Mouse (Mus musculus): Measurements from ENCODE around the gene Rangap1.

The Rangap1 gene

DNA sequence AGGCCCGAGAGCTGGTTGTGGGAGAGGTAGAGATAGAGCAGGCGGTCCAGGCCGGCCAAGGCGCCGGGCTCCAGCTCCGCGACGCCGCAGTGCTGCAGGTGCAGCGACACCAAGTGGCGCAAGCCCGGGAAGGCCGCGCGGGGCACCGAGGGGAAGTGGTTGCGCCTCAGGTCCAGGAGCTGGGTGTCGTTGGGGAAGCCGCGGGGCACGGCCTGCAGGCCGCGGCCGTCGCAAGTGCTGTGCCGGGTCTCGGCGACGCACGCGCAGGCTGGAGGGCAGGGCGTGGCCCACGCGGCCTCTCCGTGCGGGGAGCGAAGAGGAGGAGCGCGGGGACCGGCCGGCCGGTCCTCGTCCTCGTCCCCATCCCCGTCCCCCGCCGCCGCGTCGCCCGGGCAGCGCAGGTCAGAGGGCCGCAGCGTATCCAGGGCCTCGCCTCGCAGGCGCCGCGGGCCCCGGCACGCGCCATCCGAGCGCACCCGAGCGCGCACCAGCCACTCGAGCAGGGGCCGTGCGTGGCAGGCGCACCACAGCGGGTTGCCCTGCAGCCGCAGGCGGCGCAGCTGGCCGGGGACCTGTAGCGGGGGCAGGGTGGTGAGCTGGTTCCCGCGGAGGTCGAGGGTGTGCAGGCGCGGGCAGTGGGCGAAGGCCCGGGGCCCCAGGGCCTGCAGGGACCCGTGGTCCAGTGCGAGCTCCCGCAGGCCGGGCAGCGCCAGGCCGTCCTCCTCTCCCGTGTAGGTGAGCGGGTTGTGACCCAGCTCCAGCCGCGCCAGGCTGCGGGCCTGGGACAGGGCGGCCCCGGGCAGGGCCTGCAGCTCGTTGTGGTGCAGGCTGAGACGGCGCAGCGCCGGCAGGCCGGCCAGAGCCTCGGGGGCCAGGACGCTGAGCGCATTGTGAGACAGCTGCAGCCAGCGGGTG is 51.1 kb downstream of the Rangap1 start:
- peak; percentile 77 for DNase-seq

GRCm38 (mm10) chr15:81693366-81693966 is 51.9 kb downstream of the Rangap1 start:
- DNase-seq: no peak

GRCm38 (mm10) chr15:81680301-81680805 is 65.0 kb downstream of the Rangap1 start:
- DNase-seq: no peak

DNA sequence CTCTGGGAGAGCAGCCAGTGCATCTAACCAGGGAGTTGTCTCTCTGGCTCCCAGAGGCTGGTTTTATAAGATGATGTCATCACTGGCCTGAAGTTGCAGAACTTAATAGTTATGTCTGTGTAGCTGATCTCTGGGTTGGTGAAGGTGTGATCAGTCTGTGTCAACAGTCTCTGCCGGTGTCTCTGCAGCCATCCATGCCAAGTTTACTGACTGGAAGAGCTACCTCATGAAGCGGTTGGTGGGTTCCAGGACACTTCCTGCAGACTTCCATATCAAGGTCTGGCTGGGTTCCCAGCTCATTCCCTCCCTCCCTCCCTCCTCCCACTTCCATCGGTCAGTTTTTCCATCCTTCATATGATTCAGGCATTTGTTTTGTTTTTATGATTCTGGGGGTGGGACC is 68.7 kb downstream of the Rangap1 start:
- no peak for DNase-seq

- DNase-seq: peak in 1 of 2 experiments; percentile 34
These were observed 75.1 kb downstream of the Rangap1 start for GRCm38 (mm10) chr15:81670231-81670640.

- DNase-seq: no peak
These were observed 78.4 kb downstream of the Rangap1 start for GRCm38 (mm10) chr15:81666957-81667356.

DNA sequence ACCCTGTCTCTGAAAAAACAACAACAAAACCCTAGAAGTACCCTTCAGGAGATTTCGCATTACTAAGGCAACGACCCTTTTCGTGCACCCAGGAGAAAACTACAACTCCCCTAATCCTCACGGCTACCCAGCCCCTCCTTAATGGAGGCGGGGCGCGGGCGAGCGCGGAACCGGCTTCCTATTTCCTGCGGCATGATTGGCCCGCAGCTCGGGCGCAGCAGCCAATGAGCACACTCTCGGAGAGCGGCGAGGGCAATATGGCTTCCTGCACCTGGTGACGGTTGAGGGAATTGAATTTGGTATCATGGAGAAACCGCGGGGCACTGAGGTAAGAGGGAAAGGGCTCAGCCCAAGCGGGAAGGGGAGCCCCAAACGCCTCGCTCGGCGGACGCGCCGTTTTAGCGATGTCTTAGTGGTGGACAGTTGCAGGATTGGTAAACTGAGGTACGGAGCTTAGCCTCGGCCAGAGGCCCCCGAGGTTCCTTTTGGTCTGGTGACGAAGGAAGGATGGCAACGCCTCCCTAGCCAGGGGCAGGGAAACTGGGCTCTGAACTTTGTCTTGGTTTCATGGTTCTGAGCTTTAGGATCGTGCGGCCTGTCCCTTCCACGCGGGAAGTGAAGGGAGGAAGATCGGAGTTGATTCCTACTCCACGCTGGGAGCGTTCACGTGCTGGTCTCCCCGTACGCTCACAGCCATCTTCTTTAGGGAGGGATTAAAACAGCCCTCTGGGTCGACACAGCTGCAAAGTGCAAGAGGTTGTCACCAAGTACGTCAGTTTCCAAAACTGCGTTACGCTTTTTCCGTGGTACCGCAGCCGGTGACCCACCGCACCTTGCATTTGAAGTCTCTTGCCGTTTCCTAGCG is 81.4 kb downstream of the Rangap1 start, which contains the start of gene L3mbtl2:
TSS of gene L3mbtl2 (plus strand) at position 193 of the 865 bp plus-strand sequence.
- peak; percentile 91 to 94 for DNase-seq

DNA sequence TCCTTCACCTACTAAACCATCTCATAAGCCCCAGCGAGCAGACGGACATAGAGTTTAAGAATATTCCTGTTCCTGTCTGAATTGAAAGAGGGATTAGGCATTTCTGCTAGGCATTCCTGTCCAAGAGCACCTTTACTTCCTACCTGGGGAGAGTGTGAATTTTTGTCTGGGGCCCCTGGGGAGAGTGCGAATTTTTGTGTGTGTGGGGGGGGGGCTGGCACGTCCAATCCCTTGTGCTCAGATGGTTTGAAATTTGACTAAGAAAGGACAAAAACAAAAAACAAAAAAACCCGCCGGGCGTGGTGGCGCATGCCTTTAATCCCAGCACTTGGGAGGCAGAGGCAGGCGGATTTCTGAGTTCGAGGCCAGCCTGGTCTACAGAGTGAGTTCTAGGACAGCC is 82.0 kb downstream of the Rangap1 start:
- no peak for DNase-seq

GRCm38 (mm10) chr15:81661701-81662100 is 83.6 kb downstream of the Rangap1 start:
- no peak for DNase-seq
